Mouse (Mus musculus) testis, adult 2 months (tissue): ENCODE measurements around the gene Grin2c. TPM values are rescaled to one million over a fixed set of nuclear protein-coding genes. Genes with fewer than 3 reads are reported as not detected.

Experiments used
- H3K27ac ChIP-seq: fragments of 200-500 bp; 2 replicates; pipeline ENCODE4 v1.5.1; 2012; ENCODE audit warnings: low read depth, low read length; ENCODE audit not compliant: control insufficient read depth, insufficient read depth
- H3K27me3 ChIP-seq: fragments of 200-500 bp; 2 replicates; pipeline ENCODE4 v1.6.1; 2012; ENCODE audit warnings: mild to moderate bottlenecking, low read length, moderate library complexity; ENCODE audit not compliant: control insufficient read depth, insufficient read depth
- H3K36me3 ChIP-seq: fragments of 200-500 bp; 2 replicates; pipeline ENCODE4 v1.6.1; 2012; ENCODE audit warnings: mild to moderate bottlenecking, low read length; ENCODE audit not compliant: control insufficient read depth, insufficient read depth
- H3K4me1 ChIP-seq: fragments of 200-500 bp; 2 replicates; pipeline ENCODE4 v1.6.1; 2012; ENCODE audit warnings: low read length; ENCODE audit not compliant: control insufficient read depth, insufficient read depth
- H3K4me3 ChIP-seq: fragments of 200-500 bp; 2 replicates; pipeline ENCODE4 v1.5.1; 2012; ENCODE audit warnings: low read depth, mild to moderate bottlenecking, low read length, moderate library complexity, mixed read lengths; ENCODE audit not compliant: control insufficient read depth
- CTCF ChIP-seq: fragments of 200-500 bp; IDR thresholded peaks from 2 replicates; pipeline ENCODE4 v1.5.1; 2012; ENCODE audit warnings: low read depth, mild to moderate bottlenecking, inconsistent platforms, low read length, moderate library complexity; ENCODE audit not compliant: control insufficient read depth, insufficient read depth, insufficient replicate concordance
- POLR2A ChIP-seq: fragments of 200-500 bp; IDR thresholded peaks from 2 replicates; pipeline ENCODE4 v1.6.1; 2012; ENCODE audit warnings: low read depth, mild to moderate bottlenecking, inconsistent platforms, low read length, moderate library complexity; ENCODE audit not compliant: control insufficient read depth
- polyA plus RNA-seq: library from polyadenylated mRNA; depleted of rRNA; stranded (reverse); fragments of >200 nt; gene quantifications from 2 replicates; pipeline ENCODE4 v1.2.3, GENCODE M21; 2012

Gene Grin2c
- polyA plus RNA-seq, 1 experiment, result 1.5 TPM

DNA sequence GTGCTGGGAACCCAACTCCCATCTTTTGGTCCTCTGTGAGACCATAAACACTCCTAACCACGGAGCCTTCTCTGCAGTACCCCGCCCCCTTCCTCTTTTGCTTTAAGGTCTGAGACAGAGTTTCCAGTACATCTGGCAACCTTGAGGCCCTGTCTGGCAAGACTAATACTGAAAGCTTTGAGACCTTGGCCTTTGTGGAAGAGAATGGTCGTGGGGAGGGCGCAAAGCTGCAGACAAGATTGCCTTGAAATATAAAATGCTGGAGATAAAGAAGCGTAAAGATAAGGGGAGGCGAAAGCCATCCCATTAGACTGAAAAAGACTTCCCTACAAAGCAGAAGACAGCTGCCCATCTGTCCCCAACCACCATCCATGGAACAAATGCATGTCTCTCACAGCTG is 8.5 kb upstream of the Grin2c start:
- no peak overlapping the region for H3K27ac ChIP-seq
- peaks cover 6% of the 10 kb centered on the region for H3K4me1 ChIP-seq
- H3K4me3 ChIP-seq, result 0 out of 2 replicates have a peak overlapping the region, but pooled peaks have one; percentile 97
- TF ChIP-seq CTCF (no peak), POLR2A (no peak)
- no peaks in the 10 kb centered on the region for H3K27me3 ChIP-seq
- no peaks in the 10 kb centered on the region for H3K36me3 ChIP-seq

DNA sequence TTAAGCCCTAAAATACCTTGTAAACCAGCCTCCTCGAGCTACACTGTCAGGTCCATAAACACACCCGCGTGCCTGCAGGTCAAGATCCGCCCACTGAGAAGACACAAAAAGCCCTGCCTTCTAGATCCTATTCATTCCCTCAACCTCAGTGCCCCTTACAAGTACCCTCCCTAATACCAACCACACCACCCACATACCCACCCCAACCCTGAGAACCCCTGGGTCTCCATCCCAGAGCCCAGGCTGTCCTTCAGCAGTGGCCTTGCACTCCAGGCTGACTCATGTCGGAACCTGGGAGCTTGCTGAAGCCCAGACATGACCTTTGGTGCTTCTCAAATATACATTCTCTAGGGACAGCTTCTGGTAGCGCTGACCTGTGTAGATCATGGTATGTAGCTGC is 7.7 kb upstream of the Grin2c start:
- no peaks in the 10 kb centered on the region for H3K27me3 ChIP-seq
- peaks cover 6% of the 10 kb centered on the region for H3K4me1 ChIP-seq
- no peak overlapping the region for H3K4me3 ChIP-seq
- no peak overlapping the region for H3K27ac ChIP-seq
- H3K36me3 ChIP-seq, result no peaks in the 10 kb centered on the region
- no peak for TF ChIP-seq POLR2A
- no peak for TF ChIP-seq CTCF

- H3K36me3 ChIP-seq, result no peaks in the 10 kb centered on the region
- no peak overlapping the region for H3K4me3 ChIP-seq
- H3K4me1 ChIP-seq, result peaks cover 6% of the 10 kb centered on the region
- TF ChIP-seq POLR2A (no peak), CTCF (no peak)
- no peak overlapping the region for H3K27ac ChIP-seq
- no peaks in the 10 kb centered on the region for H3K27me3 ChIP-seq
Measured at GRCm38 (mm10) chr11:115274178-115274577, 7.1 kb upstream of the Grin2c start.

GRCm38 (mm10) chr11:115273735-115274134 is 6.7 kb upstream of the Grin2c start:
- no peak for TF ChIP-seq POLR2A
- TF ChIP-seq CTCF, result no peak
- Histone ChIP-seq H3K4me1 (peaks cover 6% of the 10 kb centered on the region), H3K27me3 (no peaks in the 10 kb centered on the region), H3K36me3 (no peaks in the 10 kb centered on the region), H3K4me3 (no peak overlapping the region), H3K27ac (no peak overlapping the region)

GRCm38 (mm10) chr11:115272894-115273498 is 6.0 kb upstream of the Grin2c start:
- no peak for TF ChIP-seq CTCF
- TF ChIP-seq POLR2A, result no peak
- no peaks in the 10 kb centered on the region for H3K27me3 ChIP-seq
- H3K4me3 ChIP-seq, result no peak overlapping the region
- peaks cover 6% of the 10 kb centered on the region for H3K4me1 ChIP-seq
- no peak overlapping the region for H3K27ac ChIP-seq
- H3K36me3 ChIP-seq, result no peaks in the 10 kb centered on the region

- Histone ChIP-seq H3K4me1 (peaks cover 9% of the 10 kb centered on the region), H3K27me3 (no peaks in the 10 kb centered on the region; the same call in 1 of the 2 replicates), H3K27ac (no peak overlapping the region), H3K4me3 (no peak overlapping the region), H3K36me3 (no peaks in the 10 kb centered on the region)
- TF ChIP-seq POLR2A (no peak), CTCF (no peak)
Measured at GRCm38 (mm10) chr11:115271481-115271880, 4.4 kb upstream of the Grin2c start.

- Histone ChIP-seq H3K27me3 (no peaks in the 10 kb centered on the region; the same call in 1 of the 2 replicates), H3K27ac (no peak overlapping the region), H3K4me3 (no peak overlapping the region), H3K4me1 (peaks cover 11% of the 10 kb centered on the region), H3K36me3 (no peaks in the 10 kb centered on the region)
- TF ChIP-seq POLR2A (no peak), CTCF (no peak)
Measured at GRCm38 (mm10) chr11:115271052-115271451, 4.0 kb upstream of the Grin2c start.
